Mouse (Mus musculus): Measurements from ENCODE around the gene Rgs6.

Rgs6 gene

GRCm38 (mm10) chr12:82855333-82856107 lies 267.4 kb downstream of the Rgs6 start:
- DNase-seq (ENCODE audit: low spot score): peak; percentile 14

GRCm38 (mm10) chr12:82865686-82866085 lies 277.6 kb downstream of the Rgs6 start:
- no peak for DNase-seq (ENCODE audit: low spot score)

GRCm38 (mm10) chr12:82880711-82881110 lies 292.6 kb downstream of the Rgs6 start:
- DNase-seq (ENCODE audit: low spot score): no peak

GRCm38 (mm10) chr12:82883079-82883478 lies 295.0 kb downstream of the Rgs6 start:
- DNase-seq (ENCODE audit: low spot score): no peak

- no peak for DNase-seq (ENCODE audit: low spot score)
Measured at GRCm38 (mm10) chr12:82894971-82895838, 307.1 kb downstream of the Rgs6 start.

- DNase-seq (ENCODE audit: low spot score): peak; percentile 40
Measured at GRCm38 (mm10) chr12:82905773-82906172, 317.7 kb downstream of the Rgs6 start.

GRCm38 (mm10) chr12:82910846-82911245 lies 322.8 kb downstream of the Rgs6 start:
- no peak for DNase-seq (ENCODE audit: low spot score)

GRCm38 (mm10) chr12:82914127-82914526 lies 326.0 kb downstream of the Rgs6 start:
- DNase-seq (ENCODE audit: low spot score): no peak

- no peak for DNase-seq (ENCODE audit: low spot score)
Measured at GRCm38 (mm10) chr12:82920146-82920545, 332.1 kb downstream of the Rgs6 start.

- DNase-seq (ENCODE audit: low spot score): no peak
Measured at GRCm38 (mm10) chr12:82921287-82922015, 333.4 kb downstream of the Rgs6 start.

- DNase-seq (ENCODE audit: low spot score): no peak
Measured at GRCm38 (mm10) chr12:82922856-82923506, 334.9 kb downstream of the Rgs6 start.

- no peak for DNase-seq (ENCODE audit: low spot score)
Measured at GRCm38 (mm10) chr12:82932706-82933461, 344.8 kb downstream of the Rgs6 start.

- DNase-seq (ENCODE audit: low spot score): no peak
Measured at GRCm38 (mm10) chr12:82935121-82935762, 347.1 kb downstream of the Rgs6 start.

GRCm38 (mm10) chr12:82935767-82936166 lies 347.7 kb downstream of the Rgs6 start:
- DNase-seq (ENCODE audit: low spot score): no peak

- no peak for DNase-seq (ENCODE audit: low spot score)
Measured at GRCm38 (mm10) chr12:82940461-82940860, 352.4 kb downstream of the Rgs6 start.

- peak; percentile 73 for DNase-seq (ENCODE audit: low spot score)
Measured at GRCm38 (mm10) chr12:82946507-82946906, 358.4 kb downstream of the Rgs6 start.

GRCm38 (mm10) chr12:82961111-82961510 lies 373.0 kb downstream of the Rgs6 start:
- DNase-seq (ENCODE audit: low spot score): no peak

GRCm38 (mm10) chr12:82961852-82962251 lies 373.8 kb downstream of the Rgs6 start:
- no peak for DNase-seq (ENCODE audit: low spot score)

GRCm38 (mm10) chr12:82970521-82971105 lies 382.5 kb downstream of the Rgs6 start:
- DNase-seq (ENCODE audit: low spot score): peak; percentile 45

GRCm38 (mm10) chr12:82971176-82971575 lies 383.1 kb downstream of the Rgs6 start:
- no peak for DNase-seq (ENCODE audit: low spot score)
